Mouse (Mus musculus): ENCODE measurements around the gene Gm960.

DNA sequence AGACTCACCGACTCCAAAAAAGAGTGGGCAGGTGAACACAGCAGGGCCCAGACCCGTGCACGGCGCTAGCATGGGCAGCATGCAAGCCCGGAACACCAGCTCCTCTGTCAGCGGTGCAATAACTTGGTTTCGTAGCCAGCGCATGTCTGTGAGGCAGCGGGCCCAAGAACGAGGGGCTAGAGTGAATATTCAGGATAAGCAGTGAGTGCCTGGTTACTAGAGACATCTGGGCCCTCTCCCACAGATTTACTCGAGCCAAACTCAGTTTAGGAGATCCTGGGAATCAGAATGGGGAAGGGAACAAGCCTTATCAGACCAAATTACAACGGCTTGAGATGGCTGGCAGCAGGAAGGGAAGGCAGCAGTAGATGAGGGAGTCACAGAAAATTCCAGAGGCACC lies 74.5 kb downstream of the Gm960 start:
- no peak for TF ChIP-seq CTCF (IDR thresholded peaks at IDR 0.05; ENCODE audit: low read depth)
- no peak for TF ChIP-seq EP300 (IDR thresholded peaks at IDR 0.05; ENCODE audit: low read depth)
